Mouse (Mus musculus) naive thymus-derived CD4-positive, alpha-beta T cell, adult 5 months (primary cell): ENCODE data around the gene Slc25a18. TPM values are rescaled to one million over a fixed set of nuclear protein-coding genes. Genes with fewer than 3 reads are reported as not detected.

Source experiments
- polyA plus RNA-seq: library from polyadenylated mRNA; unstranded; fragments of 100-300 nt; shearing (Covaris generic); gene quantifications from one replicate; pipeline ENCODE4 v1.2.1, GENCODE M21; 2017

Gene Slc25a18
- polyA plus RNA-seq, result 0.17 TPM

GRCm38 (mm10) chr6:120773149-120773628 is at the start of gene Slc25a18:
Gene Slc25a18 (plus strand): TSS chr6:120773578.

GRCm38 (mm10) chr6:120822307-120822928 is 49.0 kb downstream of the Slc25a18 start, which contains the start of gene Atp6v1e1:
Gene Atp6v1e1 (minus strand): TSS chr6:120822793.

GRCm38 (mm10) chr6:120835474-120836374 is 62.3 kb downstream of the Slc25a18 start, which contains the start of gene Bcl2l13:
Gene Bcl2l13 (plus strand): TSS chr6:120836212.

Other genes with a start within 250 kb of the Slc25a18 start
- 111 TPM for gene Hdhd5, start 242.3 kb upstream of the Slc25a18 start, polyA plus RNA-seq
- gene Cecr2, start 107.2 kb upstream of the Slc25a18 start, polyA plus RNA-seq, result 0.36 TPM
- gene Atp6v1e1, start 49.2 kb downstream of the Slc25a18 start, polyA plus RNA-seq, result 150 TPM
- 41.1 TPM for gene Bcl2l13, start 62.6 kb downstream of the Slc25a18 start, polyA plus RNA-seq
- 13.1 TPM for gene Bid, start 143.3 kb downstream of the Slc25a18 start, polyA plus RNA-seq